Mouse (Mus musculus) T-helper 17 cell (primary cell): ENCODE measurements around the gene Arcn1.

Experiments
- in situ Hi-C, 2 experiments: fragments of 300-600 bp; cut with MboI, MseI; formaldehyde crosslinking; loops; 1 replicate in 1 of 2; 2 replicates in 1 of 2; pipeline ENCODE4 v1.15.1; 2025; ENCODE audit warnings: high pct_unique_total_duplicates in 2 of 2

Arcn1 gene

GRCm38 (mm10) chr9:44745371-44745770 is 22.3 kb downstream of the Arcn1 start:
- in situ Hi-C loops = no loop called here

- in situ Hi-C loops = no loop called here
These were observed 26.9 kb downstream of the Arcn1 start for GRCm38 (mm10) chr9:44740663-44741192.

GRCm38 (mm10) chr9:44737240-44737949 is 30.2 kb downstream of the Arcn1 start:
- in situ Hi-C loops = no loop called here

GRCm38 (mm10) chr9:44736301-44736700 is 31.3 kb downstream of the Arcn1 start:
- in situ Hi-C loops = no loop called here

- in situ Hi-C loops = no loop called here
These were observed 31.8 kb downstream of the Arcn1 start for GRCm38 (mm10) chr9:44735886-44736285.

GRCm38 (mm10) chr9:44734524-44735494 is 32.8 kb downstream of the Arcn1 start, which contains the start of gene Phldb1:
Gene Phldb1, minus strand, starts transcription at chr9:44735198.
- in situ Hi-C loops = no loop called here

GRCm38 (mm10) chr9:44733671-44734523 is 33.7 kb downstream of the Arcn1 start:
- in situ Hi-C loops = no loop called here

GRCm38 (mm10) chr9:44732921-44733530 is 34.6 kb downstream of the Arcn1 start:
- in situ Hi-C loops = no loop called here

GRCm38 (mm10) chr9:44732130-44732549 is 35.5 kb downstream of the Arcn1 start:
- in situ Hi-C loops = no loop called here

GRCm38 (mm10) chr9:44727441-44727840 is 40.2 kb downstream of the Arcn1 start:
- in situ Hi-C loops = no loop called here

- in situ Hi-C loops = no loop called here
These were observed 41.1 kb downstream of the Arcn1 start for GRCm38 (mm10) chr9:44726431-44727146.

GRCm38 (mm10) chr9:44724665-44725064 is 43.0 kb downstream of the Arcn1 start:
- in situ Hi-C loops = no loop called here

- in situ Hi-C loops = no loop called here
These were observed 43.4 kb downstream of the Arcn1 start for GRCm38 (mm10) chr9:44724223-44724622.

- in situ Hi-C loops = no loop called here
These were observed 44.1 kb downstream of the Arcn1 start for GRCm38 (mm10) chr9:44723521-44724041.

- in situ Hi-C loops = no loop called here
These were observed 44.6 kb downstream of the Arcn1 start for GRCm38 (mm10) chr9:44723008-44723407.

GRCm38 (mm10) chr9:44722575-44722974 is 45.1 kb downstream of the Arcn1 start:
- in situ Hi-C loops = no loop called here

GRCm38 (mm10) chr9:44721877-44722186 is 45.8 kb downstream of the Arcn1 start:
- in situ Hi-C loops = no loop called here

- in situ Hi-C loops = no loop called here
These were observed 46.3 kb downstream of the Arcn1 start for GRCm38 (mm10) chr9:44721154-44721876.

- in situ Hi-C loops = no loop called here
These were observed 47.1 kb downstream of the Arcn1 start for GRCm38 (mm10) chr9:44720358-44721153.
